Mouse (Mus musculus) T-helper 17 cell (primary cell): Measurements from ENCODE around the gene Hist1h3d.

Source experiments
- in situ Hi-C, 2 experiments: fragments of 300-600 bp; cut with MboI, MseI; formaldehyde crosslinking; loops; 1 replicate in 1 of 2; 2 replicates in 1 of 2; pipeline ENCODE4 v1.15.1; 2025; ENCODE audit warnings: high pct_unique_total_duplicates in 2 of 2

Hist1h3d gene

GRCm38 (mm10) chr13:23575271-23575851 lies at the start of gene Hist1h3d:
Hist1h3d (plus strand) TSS chr13:23575763.
- in situ Hi-C loops, result loop anchor here in 1 of 2 experiments (5.0 kb wide), 1 partner anchor 38 kb away; the partner anchor contains the start of gene Hist1h3g

GRCm38 (mm10) chr13:23525901-23526300 lies 49.7 kb upstream of the Hist1h3d start:
- in situ Hi-C loops, result no loop called here

- in situ Hi-C loops, result no loop called here
Observed at GRCm38 (mm10) chr13:23526312-23526711, 49.3 kb upstream of the Hist1h3d start.

- in situ Hi-C loops, result no loop called here
Observed at GRCm38 (mm10) chr13:23529005-23529404, 46.6 kb upstream of the Hist1h3d start.

- in situ Hi-C loops, result loop anchor here in 1 of 2 experiments (5.0 to 10.0 kb wide), 3 partner anchors 53 to 1815 kb away; partner anchors contain the start of genes Hist1h2ai, Hist1h2an, Hist1h2bl and Hist1h2bp
Observed at GRCm38 (mm10) chr13:23529480-23530165, 45.9 kb upstream of the Hist1h3d start.

- in situ Hi-C loops, result loop anchor here in 1 of 2 experiments (5.0 to 10.0 kb wide), 3 partner anchors 52 to 1816 kb away; partner anchors contain the start of genes Hist1h2ai, Hist1h2an, Hist1h2bl and Hist1h2bp
Observed at GRCm38 (mm10) chr13:23530181-23530900, 45.2 kb upstream of the Hist1h3d start.

GRCm38 (mm10) chr13:23530901-23531875 lies 44.4 kb upstream of the Hist1h3d start, which contains the start of gene Hist1h4h:
Hist1h4h (plus strand) TSS chr13:23531050.
- in situ Hi-C loops, result loop anchor here in 1 of 2 experiments (5.0 to 10.0 kb wide), 3 partner anchors 51 to 1816 kb away; partner anchors contain the start of genes Hist1h2ai, Hist1h2an, Hist1h2bl and Hist1h2bp

GRCm38 (mm10) chr13:23532262-23533075 lies 43.1 kb upstream of the Hist1h3d start:
- in situ Hi-C loops, result loop anchor here in 1 of 2 experiments (5.0 to 10.0 kb wide), 3 partner anchors 50 to 1818 kb away; partner anchors contain the start of genes Hist1h2ai, Hist1h2an, Hist1h2bl and Hist1h2bp

- in situ Hi-C loops, result loop anchor here in 1 of 2 experiments (5.0 to 10.0 kb wide), 3 partner anchors 49 to 1819 kb away; partner anchors contain the start of genes Hist1h2ai, Hist1h2an, Hist1h2bl and Hist1h2bp
Observed at GRCm38 (mm10) chr13:23533560-23534367, 41.8 kb upstream of the Hist1h3d start, which contains the start of gene Hist1h2af. Hist1h2af (plus strand) TSS chr13:23533906.

- in situ Hi-C loops, result loop anchor here (5.0 to 10.0 kb wide), 6 partner anchors 43 to 1820 kb away; partner anchors contain the start of genes Hist1h2ai (in 2 of the 2), Hist1h2bl (in 2 of the 2), Hist1h3h (in 2 of the 2) and Hist1h2ah (in 1 of the 2)
Observed at GRCm38 (mm10) chr13:23534368-23535131, 41.0 kb upstream of the Hist1h3d start.

- in situ Hi-C loops, result loop anchor here (5.0 to 10.0 kb wide), 4 partner anchors 42 to 1821 kb away; partner anchors contain the start of genes Hist1h2ai (in 2 of the 2), Hist1h2bl (in 2 of the 2), Hist1h3h (in 2 of the 2) and Hist1h2ah (in 1 of the 2)
Observed at GRCm38 (mm10) chr13:23535137-23536075, 40.2 kb upstream of the Hist1h3d start, which contains the start of gene Hist1h3g. Hist1h3g (plus strand) TSS chr13:23535422.

- in situ Hi-C loops, result loop anchor here (5.0 to 10.0 kb wide), 4 partner anchors 41 to 1821 kb away; partner anchors contain the start of genes Hist1h2ai (in 2 of the 2), Hist1h2bl (in 2 of the 2), Hist1h3h (in 2 of the 2) and Hist1h2ah (in 1 of the 2)
Observed at GRCm38 (mm10) chr13:23536076-23536822, 39.3 kb upstream of the Hist1h3d start.

GRCm38 (mm10) chr13:23537006-23537710 lies 38.4 kb upstream of the Hist1h3d start:
- in situ Hi-C loops, result loop anchor here (5.0 to 10.0 kb wide), 4 partner anchors 40 to 1822 kb away; partner anchors contain the start of genes Hist1h2ai (in 2 of the 2), Hist1h2bl (in 2 of the 2), Hist1h3h (in 2 of the 2) and Hist1h2ah (in 1 of the 2)

GRCm38 (mm10) chr13:23538249-23538648 lies 37.3 kb upstream of the Hist1h3d start:
- in situ Hi-C loops, result loop anchor here (5.0 to 10.0 kb wide), 4 partner anchors 39 to 1823 kb away; partner anchors contain the start of genes Hist1h2ai (in 2 of the 2), Hist1h2bl (in 2 of the 2), Hist1h3h (in 2 of the 2) and Hist1h2ah (in 1 of the 2)
